Mouse (Mus musculus): ENCODE measurements around the gene Klhdc8a. TPM values are rescaled to one million over a fixed set of nuclear protein-coding genes. Genes with fewer than 3 reads are reported as not detected.

Klhdc8a gene
- polyA plus RNA-seq, 1 experiment from 2014 or later = 1.4 TPM

GRCm38 (mm10) chr1:132353389-132353788, 55.0 kb downstream of the Klhdc8a start:
- Histone ChIP-seq H3K4me3 (ENCODE audit: low read length) (no peak overlapping the region), H3K27ac (ENCODE audit: low read depth, low read length) (no peak overlapping the region), H3K9ac (ENCODE audit: low read depth, low read length) (no peak overlapping the region), H3K4me2 (replicated peaks; ENCODE audit: low read depth, low read length) (no peak overlapping the region), H3K36me3 (ENCODE audit: control insufficient read depth, insufficient read depth, low read length) (peaks cover 14% of the 10 kb centered on the region), H3K9me3 (ENCODE audit: control insufficient read depth, low read length) (no peaks in the 10 kb centered on the region), H3K27me3 (ENCODE audit: control insufficient read depth, insufficient read depth, low read length) (no peaks in the 10 kb centered on the region), H3K4me1 (ENCODE audit: control insufficient read depth, insufficient read depth, low read length) (no peaks in the 10 kb centered on the region)
- WGBS = 41% methylated on average over 5 of the region's 5 CpGs
- no peak for ATAC-seq (ENCODE audit: low FRiP score, low TSS enrichment)

- Histone ChIP-seq H3K9ac (ENCODE audit: low read depth, low read length) (no peak overlapping the region), H3K4me2 (replicated peaks; ENCODE audit: low read depth, low read length) (no peak overlapping the region), H3K4me1 (ENCODE audit: control insufficient read depth, insufficient read depth, low read length) (no peaks in the 10 kb centered on the region), H3K9me3 (ENCODE audit: control insufficient read depth, low read length) (no peaks in the 10 kb centered on the region), H3K4me3 (ENCODE audit: low read length) (no peak overlapping the region), H3K27ac (ENCODE audit: low read depth, low read length) (no peak overlapping the region), H3K36me3 (ENCODE audit: control insufficient read depth, insufficient read depth, low read length) (peaks cover 22% of the 10 kb centered on the region), H3K27me3 (ENCODE audit: control insufficient read depth, insufficient read depth, low read length) (no peaks in the 10 kb centered on the region)
- 73% methylated on average over 9 of the region's 9 CpGs for WGBS
- no peak for ATAC-seq (ENCODE audit: low FRiP score, low TSS enrichment)
Observed at GRCm38 (mm10) chr1:132354234-132354633, 55.8 kb downstream of the Klhdc8a start.

GRCm38 (mm10) chr1:132355162-132355601, 56.8 kb downstream of the Klhdc8a start:
- H3K36me3 ChIP-seq (ENCODE audit: control insufficient read depth, insufficient read depth, low read length) = peaks cover 31% of the 10 kb centered on the region
- no peak overlapping the region for H3K27ac ChIP-seq (ENCODE audit: low read depth, low read length)
- WGBS = 68% methylated on average over 6 of the region's 6 CpGs
- H3K27me3 ChIP-seq (ENCODE audit: control insufficient read depth, insufficient read depth, low read length) = no peaks in the 10 kb centered on the region
- H3K4me3 ChIP-seq (ENCODE audit: low read length) = no peak overlapping the region
- H3K9ac ChIP-seq (ENCODE audit: low read depth, low read length) = no peak overlapping the region
- H3K9me3 ChIP-seq (ENCODE audit: control insufficient read depth, low read length) = no peaks in the 10 kb centered on the region
- no peak overlapping the region for H3K4me2 ChIP-seq (replicated peaks; ENCODE audit: low read depth, low read length)
- ATAC-seq (ENCODE audit: low FRiP score, low TSS enrichment) = no peak
- H3K4me1 ChIP-seq (ENCODE audit: control insufficient read depth, insufficient read depth, low read length) = no peaks in the 10 kb centered on the region

DNA sequence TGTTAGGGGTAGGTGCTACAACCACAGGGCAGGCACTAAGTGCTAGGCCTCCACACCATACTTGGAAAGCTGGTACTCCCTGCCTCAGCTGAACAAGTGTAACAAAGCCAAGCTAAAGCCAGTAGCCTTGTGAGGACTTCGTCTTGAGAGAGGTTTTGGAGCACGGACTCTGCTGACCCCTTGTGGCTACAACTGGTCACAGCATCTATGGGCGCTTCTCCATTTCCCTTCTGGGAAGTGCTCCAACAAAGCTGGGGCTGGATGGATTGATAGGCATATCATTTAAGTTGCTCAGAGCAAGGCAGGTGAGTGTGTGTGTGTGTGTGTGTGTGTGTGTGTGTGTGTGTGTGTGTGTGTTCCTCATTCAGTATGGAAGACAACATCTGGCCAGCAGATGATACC, 57.4 kb downstream of the Klhdc8a start:
- Histone ChIP-seq H3K9me3 (ENCODE audit: control insufficient read depth, low read length) (no peaks in the 10 kb centered on the region), H3K27me3 (ENCODE audit: control insufficient read depth, insufficient read depth, low read length) (no peaks in the 10 kb centered on the region), H3K27ac (ENCODE audit: low read depth, low read length) (no peak overlapping the region), H3K4me1 (ENCODE audit: control insufficient read depth, insufficient read depth, low read length) (no peaks in the 10 kb centered on the region), H3K4me2 (replicated peaks; ENCODE audit: low read depth, low read length) (no peak overlapping the region), H3K9ac (ENCODE audit: low read depth, low read length) (no peak overlapping the region), H3K36me3 (ENCODE audit: control insufficient read depth, insufficient read depth, low read length) (peaks cover 38% of the 10 kb centered on the region), H3K4me3 (ENCODE audit: low read length) (no peak overlapping the region)
- WGBS = 1% methylated on average over 3 of the region's 3 CpGs
- peak; percentile 44; the same call in 1 of the 2 replicates for ATAC-seq (ENCODE audit: low FRiP score, low TSS enrichment)

DNA sequence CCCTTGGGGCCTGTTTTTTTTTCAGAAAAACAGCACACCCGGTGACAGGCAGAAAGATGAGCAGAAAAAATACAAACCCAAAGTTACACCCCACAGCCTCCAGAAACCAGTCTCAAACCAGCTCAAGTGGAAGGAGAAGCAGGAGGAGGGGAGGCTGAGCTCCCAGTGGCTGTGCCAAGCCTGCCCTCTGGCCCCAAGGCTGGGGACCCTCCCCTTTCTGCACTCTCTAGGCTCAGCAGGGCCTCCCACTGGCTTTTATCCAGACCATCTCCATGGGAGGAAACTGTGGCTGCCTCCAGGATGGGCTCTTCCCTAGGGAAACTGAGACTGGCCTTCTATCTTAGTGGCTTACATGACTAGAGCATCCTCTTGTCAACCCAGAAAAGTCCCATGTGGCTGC, 58.4 kb downstream of the Klhdc8a start:
- 92% methylated on average over 1 of the region's 1 CpGs for WGBS

More for the DNA sequence above, 58.4 kb downstream of the Klhdc8a start:
- Histone ChIP-seq H3K27ac (ENCODE audit: low read depth, low read length) (no peak overlapping the region), H3K4me3 (ENCODE audit: low read length) (no peak overlapping the region), H3K4me1 (ENCODE audit: control insufficient read depth, insufficient read depth, low read length) (no peaks in the 10 kb centered on the region), H3K36me3 (ENCODE audit: control insufficient read depth, insufficient read depth, low read length) (peaks cover 46% of the 10 kb centered on the region), H3K9me3 (ENCODE audit: control insufficient read depth, low read length) (no peaks in the 10 kb centered on the region), H3K4me2 (replicated peaks; ENCODE audit: low read depth, low read length) (no peak overlapping the region), H3K9ac (ENCODE audit: low read depth, low read length) (no peak overlapping the region), H3K27me3 (ENCODE audit: control insufficient read depth, insufficient read depth, low read length) (no peaks in the 10 kb centered on the region)
- no peak for ATAC-seq (ENCODE audit: low FRiP score, low TSS enrichment)

Other genes with a start within 250 kb of the Klhdc8a start
- gene Mfsd4a, start 230.6 kb upstream of the Klhdc8a start, polyA plus RNA-seq (2014; fragmentation: Nextera tagmentation; extraction: Ambion mirVana) = 5.4 and 19.7 TPM in 2 replicates
- 6.3 and 6.5 TPM in 2 replicates for gene Cdk18, start 158.9 kb upstream of the Klhdc8a start, polyA plus RNA-seq (2014; fragmentation: Nextera tagmentation; extraction: Ambion mirVana)
- gene Lemd1, start 107.2 kb upstream of the Klhdc8a start, polyA plus RNA-seq (2014; fragmentation: Nextera tagmentation; extraction: Ambion mirVana) = 0.37 TPM in 1 of 2 replicates, not detected in the other
- 0.05 and 0.09 TPM in 2 replicates for gene AC124108.1, start 107.2 kb upstream of the Klhdc8a start, polyA plus RNA-seq (2014; fragmentation: Nextera tagmentation; extraction: Ambion mirVana)
- not detected in 2 replicates for gene Gm10188, start 68.9 kb upstream of the Klhdc8a start, polyA plus RNA-seq (2014; fragmentation: Nextera tagmentation; extraction: Ambion mirVana)
- 1.4 and 2.3 TPM in 2 replicates for gene Nuak2, start 17.5 kb downstream of the Klhdc8a start, polyA plus RNA-seq (2014; fragmentation: Nextera tagmentation; extraction: Ambion mirVana)
- gene Tmcc2, start 92.7 kb downstream of the Klhdc8a start, polyA plus RNA-seq (2014; fragmentation: Nextera tagmentation; extraction: Ambion mirVana) = 5.5 and 6.2 TPM in 2 replicates
- 14.9 and 22.1 TPM in 2 replicates for gene Dstyk, start 118.9 kb downstream of the Klhdc8a start, polyA plus RNA-seq (2014; fragmentation: Nextera tagmentation; extraction: Ambion mirVana)
- gene Rbbp5, start 178.7 kb downstream of the Klhdc8a start, polyA plus RNA-seq (2014; fragmentation: Nextera tagmentation; extraction: Ambion mirVana) = 27.9 and 47.3 TPM in 2 replicates
- gene Tmem81, start 207.6 kb downstream of the Klhdc8a start, polyA plus RNA-seq (2014; fragmentation: Nextera tagmentation; extraction: Ambion mirVana) = 1.1 and 2.1 TPM in 2 replicates
- 0.26 and 0.32 TPM in 2 replicates for gene Cntn2, start 244.6 kb downstream of the Klhdc8a start, polyA plus RNA-seq (2014; fragmentation: Nextera tagmentation; extraction: Ambion mirVana)